Mouse (Mus musculus): Measurements from ENCODE around the gene Mthfsd. TPM values are rescaled to one million over a fixed set of nuclear protein-coding genes. Genes with fewer than 3 reads are reported as not detected.

The Mthfsd gene
- polyA plus RNA-seq, 1 experiment, result 38.9 TPM

DNA sequence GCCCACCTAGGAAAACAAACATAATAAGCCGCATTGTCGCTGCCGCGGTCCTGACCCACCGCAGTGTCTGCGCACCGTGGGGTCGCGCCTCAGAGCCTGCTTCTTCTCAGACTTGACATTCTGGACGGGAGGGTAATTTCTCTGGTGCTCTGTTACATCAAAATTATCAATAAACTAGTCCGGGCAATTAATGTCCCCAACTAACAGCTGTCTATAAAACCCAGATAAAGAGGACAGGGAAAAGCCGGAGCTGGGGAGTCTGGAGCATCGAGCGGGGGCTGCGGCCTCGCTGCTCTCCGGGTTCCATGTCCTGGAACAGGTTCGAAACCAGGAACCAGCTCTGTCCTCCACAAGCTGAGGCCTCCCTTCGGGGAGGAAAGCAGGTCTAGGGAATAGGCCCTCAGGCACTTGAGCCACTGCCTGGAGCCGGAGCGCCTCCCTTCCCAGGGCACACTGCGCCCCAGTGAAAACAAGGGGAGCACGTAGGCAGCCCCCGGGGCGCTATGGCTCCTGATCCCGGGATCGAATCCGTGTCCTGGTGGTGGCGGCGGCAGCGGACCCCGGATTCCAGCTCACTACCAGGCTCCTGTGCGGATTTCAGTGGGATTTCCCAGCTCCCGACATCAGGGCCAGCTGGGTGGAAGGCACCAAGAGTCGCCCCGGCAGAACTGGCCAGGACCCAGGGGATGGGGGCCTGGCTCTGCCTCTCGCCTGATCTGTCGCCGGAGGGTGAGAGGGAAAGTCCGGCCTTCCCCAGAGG, 19.1 kb downstream of the Mthfsd start:
- TF ChIP-seq POLR2A (IDR thresholded peaks at IDR 0.05; ENCODE audit: insufficient read depth, low read length), result no peak
- no peak for TF ChIP-seq CTCF (IDR thresholded peaks at IDR 0.05; ENCODE audit: low read depth, low read length)
- TF ChIP-seq EP300 (IDR thresholded peaks at IDR 0.05; ENCODE audit: insufficient read depth, low read depth, low read length), result no peak
- H3K27ac ChIP-seq (ENCODE audit: insufficient read depth, low read length), result no peak overlapping the region
- no peaks in the 10 kb centered on the region for H3K9me3 ChIP-seq (replicated peaks; ENCODE audit: control insufficient read depth, insufficient read depth, low read length, poor library complexity, severe bottlenecking)
- H3K4me3 ChIP-seq (ENCODE audit: low read depth, low read length), result peak overlapping the region; percentile 42
- peak overlapping the region; percentile 48 for H3K9ac ChIP-seq (ENCODE audit: low read depth, poor library complexity, severe bottlenecking)
- no peaks in the 10 kb centered on the region for H3K36me3 ChIP-seq (ENCODE audit: control insufficient read depth, insufficient read depth, low read length, poor library complexity, severe bottlenecking)
- no peaks in the 10 kb centered on the region for H3K4me1 ChIP-seq (ENCODE audit: control insufficient read depth, insufficient read depth, low read length)
- peaks cover 26% of the 10 kb centered on the region for H3K27me3 ChIP-seq (ENCODE audit: control insufficient read depth, insufficient read depth, low read length, poor library complexity, severe bottlenecking)

DNA sequence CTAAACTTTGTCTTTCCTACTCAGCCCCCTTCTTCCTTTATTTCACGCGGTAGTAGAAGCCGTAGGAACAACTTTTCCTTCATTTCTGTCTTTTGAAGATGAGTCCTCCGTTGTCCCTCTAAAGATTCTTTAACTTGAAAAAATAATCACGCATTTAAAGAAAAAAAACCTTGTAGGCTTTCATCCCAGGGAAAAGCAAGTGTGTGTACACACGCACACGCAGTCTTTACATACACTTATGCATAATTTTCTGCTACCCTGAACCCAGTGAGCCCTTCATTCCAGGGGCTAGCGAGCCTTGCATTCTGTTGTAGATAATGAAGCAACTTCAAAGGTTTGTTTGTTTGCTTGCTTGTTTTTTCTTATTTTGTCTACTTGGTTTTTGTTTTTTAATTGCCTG, 19.9 kb downstream of the Mthfsd start:
- no peak overlapping the region for H3K9ac ChIP-seq (ENCODE audit: low read depth, poor library complexity, severe bottlenecking)
- no peaks in the 10 kb centered on the region for H3K9me3 ChIP-seq (replicated peaks; ENCODE audit: control insufficient read depth, insufficient read depth, low read length, poor library complexity, severe bottlenecking)
- H3K4me1 ChIP-seq (ENCODE audit: control insufficient read depth, insufficient read depth, low read length), result no peaks in the 10 kb centered on the region
- H3K36me3 ChIP-seq (ENCODE audit: control insufficient read depth, insufficient read depth, low read length, poor library complexity, severe bottlenecking), result no peaks in the 10 kb centered on the region
- no peak for TF ChIP-seq POLR2A (IDR thresholded peaks at IDR 0.05; ENCODE audit: insufficient read depth, low read length)
- no peak for TF ChIP-seq CTCF (IDR thresholded peaks at IDR 0.05; ENCODE audit: low read depth, low read length)
- TF ChIP-seq EP300 (IDR thresholded peaks at IDR 0.05; ENCODE audit: insufficient read depth, low read depth, low read length), result no peak
- H3K4me3 ChIP-seq (ENCODE audit: low read depth, low read length), result no peak overlapping the region
- no peak overlapping the region for H3K27ac ChIP-seq (ENCODE audit: insufficient read depth, low read length)
- peaks cover 32% of the 10 kb centered on the region for H3K27me3 ChIP-seq (ENCODE audit: control insufficient read depth, insufficient read depth, low read length, poor library complexity, severe bottlenecking)

DNA sequence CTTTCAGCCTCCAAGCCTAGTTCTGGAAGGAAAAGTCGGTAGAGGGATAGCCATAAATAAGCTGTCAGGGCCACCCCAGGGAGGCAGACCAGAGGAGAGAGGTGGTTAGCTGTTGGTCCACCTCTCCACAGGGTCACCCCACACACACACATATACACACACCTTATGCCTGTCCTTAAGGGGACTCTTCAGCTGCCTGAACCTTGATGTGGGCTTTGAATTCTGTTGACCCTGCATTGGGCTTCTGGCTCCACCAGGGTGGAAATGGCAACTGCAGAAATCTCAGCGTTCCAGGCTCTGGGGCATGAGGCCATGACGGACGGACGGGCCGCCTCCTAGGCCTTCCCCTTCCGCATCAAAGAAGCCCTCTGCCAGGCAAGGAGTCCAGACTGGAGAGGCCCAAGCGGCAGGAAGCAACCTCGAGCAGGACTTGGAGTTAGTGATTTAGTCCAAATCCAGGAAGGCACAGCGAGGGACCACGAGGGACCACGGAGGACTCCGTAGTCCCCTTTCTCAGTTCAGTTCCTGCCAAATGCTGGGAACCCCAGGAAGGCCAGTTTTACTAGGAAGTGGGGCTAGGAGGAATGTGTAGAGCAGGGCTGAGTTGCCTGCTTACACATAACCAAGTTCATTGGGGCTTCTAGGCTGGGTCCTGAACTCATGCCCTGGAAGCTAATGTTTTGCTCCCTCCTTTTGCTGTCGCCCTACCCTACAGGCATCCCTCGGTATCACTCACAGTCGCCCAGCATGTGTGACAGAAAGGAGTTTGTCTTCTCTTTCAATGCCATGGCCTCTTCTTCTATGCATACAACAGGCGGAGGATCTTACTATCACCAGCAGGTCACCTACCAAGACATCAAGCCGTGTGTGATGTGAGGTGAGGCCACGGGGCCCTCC, 21.9 kb downstream of the Mthfsd start:
- Histone ChIP-seq H3K27me3 (ENCODE audit: control insufficient read depth, insufficient read depth, low read length, poor library complexity, severe bottlenecking) (peaks cover 53% of the 10 kb centered on the region), H3K4me1 (ENCODE audit: control insufficient read depth, insufficient read depth, low read length) (no peaks in the 10 kb centered on the region), H3K9ac (ENCODE audit: low read depth, poor library complexity, severe bottlenecking) (no peak overlapping the region), H3K27ac (ENCODE audit: insufficient read depth, low read length) (no peak overlapping the region), H3K36me3 (ENCODE audit: control insufficient read depth, insufficient read depth, low read length, poor library complexity, severe bottlenecking) (no peaks in the 10 kb centered on the region), H3K9me3 (replicated peaks; ENCODE audit: control insufficient read depth, insufficient read depth, low read length, poor library complexity, severe bottlenecking) (no peaks in the 10 kb centered on the region), H3K4me3 (ENCODE audit: low read depth, low read length) (no peak overlapping the region)
- TF ChIP-seq EP300 (IDR thresholded peaks at IDR 0.05; ENCODE audit: insufficient read depth, low read depth, low read length) (no peak), CTCF (IDR thresholded peaks at IDR 0.05; ENCODE audit: low read depth, low read length) (no peak), POLR2A (IDR thresholded peaks at IDR 0.05; ENCODE audit: insufficient read depth, low read length) (no peak)

DNA sequence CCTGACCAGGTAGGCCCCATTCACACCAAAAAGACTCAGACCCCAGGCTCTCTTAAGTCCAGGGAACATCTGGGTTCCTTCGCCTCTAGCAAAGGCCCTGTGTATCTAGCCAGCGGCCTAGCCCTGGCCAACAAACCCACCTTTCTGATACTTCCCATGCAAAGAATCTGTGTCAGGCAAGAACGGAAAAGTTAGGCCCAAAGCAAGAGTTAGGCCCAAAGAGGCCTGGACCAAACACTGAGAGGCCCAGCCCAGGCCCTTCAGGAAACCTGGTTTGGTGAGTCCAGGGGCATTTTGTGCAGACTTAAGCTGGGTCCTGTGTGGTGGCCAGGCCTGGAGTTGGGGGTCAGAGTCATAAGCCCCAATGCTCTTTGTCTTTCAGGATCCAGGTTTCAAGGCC, 22.6 kb downstream of the Mthfsd start:
- no peaks in the 10 kb centered on the region for H3K9me3 ChIP-seq (replicated peaks; ENCODE audit: control insufficient read depth, insufficient read depth, low read length, poor library complexity, severe bottlenecking)
- no peak overlapping the region for H3K9ac ChIP-seq (ENCODE audit: low read depth, poor library complexity, severe bottlenecking)
- peaks cover 60% of the 10 kb centered on the region for H3K27me3 ChIP-seq (ENCODE audit: control insufficient read depth, insufficient read depth, low read length, poor library complexity, severe bottlenecking)
- no peak overlapping the region for H3K27ac ChIP-seq (ENCODE audit: insufficient read depth, low read length)
- no peaks in the 10 kb centered on the region for H3K4me1 ChIP-seq (ENCODE audit: control insufficient read depth, insufficient read depth, low read length)
- H3K36me3 ChIP-seq (ENCODE audit: control insufficient read depth, insufficient read depth, low read length, poor library complexity, severe bottlenecking), result no peaks in the 10 kb centered on the region
- no peak for TF ChIP-seq CTCF (IDR thresholded peaks at IDR 0.05; ENCODE audit: low read depth, low read length)
- TF ChIP-seq POLR2A (IDR thresholded peaks at IDR 0.05; ENCODE audit: insufficient read depth, low read length), result no peak
- no peak for TF ChIP-seq EP300 (IDR thresholded peaks at IDR 0.05; ENCODE audit: insufficient read depth, low read depth, low read length)
- no peak overlapping the region for H3K4me3 ChIP-seq (ENCODE audit: low read depth, low read length)

DNA sequence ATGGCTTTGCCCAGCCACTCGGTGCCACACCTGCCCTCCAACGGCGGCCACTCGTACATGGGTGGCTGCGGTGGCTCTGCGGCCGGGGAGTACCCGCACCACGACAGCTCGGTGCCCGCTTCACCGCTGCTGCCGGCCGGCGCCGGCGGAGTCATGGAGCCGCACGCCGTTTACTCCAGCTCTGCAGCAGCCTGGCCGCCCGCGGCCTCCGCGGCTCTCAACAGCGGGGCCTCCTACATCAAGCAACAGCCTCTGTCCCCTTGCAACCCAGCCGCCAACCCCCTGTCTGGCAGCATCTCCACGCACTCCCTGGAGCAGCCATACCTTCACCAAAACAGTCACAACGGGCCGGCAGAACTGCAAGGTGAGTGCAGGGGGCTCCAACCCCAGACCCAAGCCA, 23.2 kb downstream of the Mthfsd start:
- H3K4me1 ChIP-seq (ENCODE audit: control insufficient read depth, insufficient read depth, low read length), result no peaks in the 10 kb centered on the region
- H3K27me3 ChIP-seq (ENCODE audit: control insufficient read depth, insufficient read depth, low read length, poor library complexity, severe bottlenecking), result peaks cover 63% of the 10 kb centered on the region
- TF ChIP-seq EP300 (IDR thresholded peaks at IDR 0.05; ENCODE audit: insufficient read depth, low read depth, low read length) (no peak), CTCF (IDR thresholded peaks at IDR 0.05; ENCODE audit: low read depth, low read length) (no peak), POLR2A (IDR thresholded peaks at IDR 0.05; ENCODE audit: insufficient read depth, low read length) (no peak)
- H3K4me3 ChIP-seq (ENCODE audit: low read depth, low read length), result peak overlapping the region; percentile 38
- H3K27ac ChIP-seq (ENCODE audit: insufficient read depth, low read length), result no peak overlapping the region
- H3K9ac ChIP-seq (ENCODE audit: low read depth, poor library complexity, severe bottlenecking), result no peak overlapping the region
- H3K9me3 ChIP-seq (replicated peaks; ENCODE audit: control insufficient read depth, insufficient read depth, low read length, poor library complexity, severe bottlenecking), result no peaks in the 10 kb centered on the region
- no peaks in the 10 kb centered on the region for H3K36me3 ChIP-seq (ENCODE audit: control insufficient read depth, insufficient read depth, low read length, poor library complexity, severe bottlenecking)
